Mouse (Mus musculus) left cerebral cortex, postnatal 14 days (tissue): ENCODE data around the gene Fyn. TPM values are rescaled to one million over a fixed set of nuclear protein-coding genes. Genes with fewer than 3 reads are reported as not detected.

Experiments used
- DNase-seq, 2 experiments: peaks; one replicate each; pipeline ENCODE4 v3.0.0; 2021 to 2022; ENCODE audit warnings: low spot score in 2 of 2, mixed read lengths in 1 of 2
- intact Hi-C: fragments of 180-260 bp; cut with DNase I; formaldehyde crosslinking; loops from one replicate; pipeline ENCODE4 v1.15.1; 2025
- total RNA-seq, 2 experiments: library from RNA; stranded (reverse); gene quantifications; 2 replicates each; pipeline ENCODE4 v1.2.3; 2021

Fyn gene
- total RNA-seq, 2 experiments from 2014 or later: 163 to 176 TPM

GRCm38 (mm10) chr10:39371991-39372390, 3.3 kb downstream of the Fyn start:
- no peak for DNase-seq
- intact Hi-C loops: loop anchor here (5.0 kb wide), 3 partner anchors 50 to 145 kb away; no protein-coding TSS in a partner anchor

DNA sequence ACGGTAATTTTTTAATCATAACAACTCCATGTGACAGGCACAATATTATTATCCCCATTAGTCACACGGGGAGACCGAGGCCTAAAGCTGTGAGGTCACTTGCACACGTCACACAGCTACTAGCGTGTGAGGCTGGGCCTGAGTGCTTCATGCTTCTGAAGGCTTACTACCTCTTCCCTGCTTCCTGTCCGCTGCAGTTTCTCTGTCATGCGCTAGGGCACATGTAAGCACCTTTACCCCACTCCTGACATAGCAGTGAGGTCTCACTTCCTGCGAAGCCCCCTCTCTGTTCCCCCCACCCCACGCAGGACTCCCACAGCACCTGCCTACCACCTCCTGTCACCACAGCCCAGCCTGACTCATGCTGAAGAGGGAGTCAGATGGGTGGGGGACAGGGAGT, 8.0 kb downstream of the Fyn start:
- intact Hi-C loops: no loop called here

DNA sequence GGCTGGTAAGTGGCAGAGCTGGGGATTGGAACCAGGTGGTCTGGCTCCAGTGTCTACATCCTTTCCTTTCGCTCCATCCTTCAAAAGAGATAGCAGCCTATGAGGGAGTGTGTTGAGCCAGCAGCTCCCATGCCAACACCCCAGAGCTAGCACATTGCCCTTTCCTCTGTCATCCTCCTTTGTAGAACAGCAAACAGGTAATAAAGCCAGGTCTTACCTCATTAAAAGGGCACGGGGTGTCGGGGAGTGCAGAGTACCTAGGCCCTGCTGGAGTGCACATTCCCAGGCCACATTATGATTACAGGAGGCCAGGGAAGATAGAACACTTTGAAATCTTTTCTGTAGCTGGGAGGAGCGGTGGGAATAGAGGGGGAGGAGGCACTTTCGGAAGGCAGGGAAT, 8.6 kb downstream of the Fyn start:
- intact Hi-C loops: no loop called here
- DNase-seq: no peak

More for the DNA sequence above, 8.0 kb downstream of the Fyn start:
- no peak for DNase-seq

DNA sequence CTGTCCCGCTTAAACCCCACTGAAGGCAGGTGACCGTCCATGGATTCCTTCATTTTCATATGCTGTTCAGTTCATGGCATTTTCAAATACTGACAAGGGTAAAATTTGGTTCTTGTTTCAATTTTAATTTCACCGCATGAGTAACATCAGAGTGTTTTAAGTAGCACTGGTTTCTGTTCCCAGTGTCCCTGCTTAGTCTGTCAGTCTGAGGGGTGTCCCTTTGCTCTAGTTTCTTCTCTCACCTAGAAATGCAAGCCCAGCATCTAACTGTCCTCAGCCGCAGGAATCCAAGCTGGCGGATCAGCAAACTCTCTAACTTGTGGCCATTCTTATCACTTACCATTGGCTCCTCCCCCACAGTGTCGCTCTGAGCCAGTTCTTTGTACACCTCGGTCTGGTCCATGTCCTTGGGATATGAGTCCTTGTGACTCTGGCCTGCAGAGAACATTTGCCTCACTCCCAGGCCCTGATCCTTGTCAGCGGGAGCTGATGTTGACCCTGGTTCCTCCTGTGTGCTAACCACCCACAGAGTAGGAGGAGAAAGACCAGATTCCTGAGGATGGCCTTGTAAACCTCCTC, 9.5 kb downstream of the Fyn start:
- intact Hi-C loops: no loop called here
- no peak for DNase-seq

GRCm38 (mm10) chr10:39379287-39379686, 10.6 kb downstream of the Fyn start:
- no peak for DNase-seq
- intact Hi-C loops: no loop called here

DNA sequence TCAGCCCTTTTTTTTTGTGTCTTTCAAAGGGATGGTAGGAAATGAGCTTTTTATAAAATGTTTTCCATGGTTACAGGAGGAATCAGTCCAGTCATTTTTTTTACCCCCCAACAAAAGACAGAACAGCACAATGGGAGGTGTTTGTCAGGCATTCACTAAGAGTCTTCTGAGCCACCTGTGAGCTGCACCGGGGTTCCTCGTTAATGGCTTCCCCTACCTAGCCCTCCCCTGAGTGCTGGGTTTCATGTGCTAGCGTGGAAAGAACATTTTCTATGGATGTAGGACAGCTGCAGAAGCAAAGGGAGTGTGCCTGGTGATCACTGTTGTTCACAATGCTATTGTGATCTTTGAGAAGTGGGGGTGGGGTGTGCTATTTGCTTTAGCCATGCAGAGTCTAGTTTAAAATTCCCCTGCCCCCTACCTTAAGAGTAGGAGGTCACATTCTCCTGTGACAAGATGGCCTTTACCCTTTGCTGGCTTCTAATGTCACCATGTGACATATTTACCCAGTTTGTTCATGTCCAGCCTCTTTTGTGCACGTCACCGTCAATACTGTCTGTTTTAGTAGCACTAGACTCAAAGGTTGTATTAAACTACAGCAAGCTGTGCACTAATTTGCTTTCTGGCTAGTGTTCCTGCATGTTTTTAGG, 11.2 kb downstream of the Fyn start:
- intact Hi-C loops: no loop called here
- no peak for DNase-seq

- intact Hi-C loops: no loop called here
These were observed 16.6 kb downstream of the Fyn start for GRCm38 (mm10) chr10:39385259-39385658.

GRCm38 (mm10) chr10:39386203-39386602, 17.5 kb downstream of the Fyn start:
- intact Hi-C loops: no loop called here
- no peak for DNase-seq

More at GRCm38 (mm10) chr10:39385259-39385658, 16.6 kb downstream of the Fyn start:
- DNase-seq: no peak

DNA sequence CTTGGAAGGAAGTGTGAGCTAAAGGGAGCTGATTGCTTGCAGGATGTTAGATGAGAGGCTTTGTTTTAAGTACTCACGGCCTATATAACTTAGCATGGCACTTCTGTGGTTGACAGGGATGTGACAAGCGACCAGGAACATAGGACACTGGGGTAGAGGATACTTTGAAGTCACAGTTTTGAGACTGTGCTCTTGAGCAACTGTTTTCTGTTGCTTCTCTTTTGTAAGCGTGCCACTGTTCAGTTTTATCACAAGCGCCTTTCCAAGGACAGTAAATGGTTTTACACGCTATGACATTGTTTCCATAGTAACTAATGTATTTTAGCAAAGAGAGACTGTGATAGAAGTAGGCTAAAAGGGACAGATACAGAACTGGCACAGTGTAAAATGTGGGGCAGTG, 18.4 kb downstream of the Fyn start:
- DNase-seq: peak in 1 of 2 experiments; percentile 45
- intact Hi-C loops: no loop called here

DNA sequence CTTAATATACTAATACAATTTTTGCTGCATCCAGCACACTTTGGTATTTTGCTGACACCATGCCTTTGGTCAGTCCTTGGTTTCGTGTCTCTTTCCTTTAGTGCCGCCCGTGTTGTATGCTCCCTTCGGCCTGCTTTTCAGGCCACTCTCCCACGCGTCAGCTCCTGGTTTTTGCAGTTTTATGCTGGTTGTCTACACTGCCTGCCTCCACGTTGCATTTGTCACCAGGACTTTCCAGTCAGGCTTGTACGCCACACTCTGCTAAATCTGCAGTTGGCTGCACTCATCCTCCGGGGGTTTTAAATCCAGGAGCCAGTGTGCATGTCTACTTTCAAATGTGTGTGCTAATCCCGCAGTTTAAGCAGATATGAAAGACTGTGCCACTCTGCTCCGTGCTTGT, 18.9 kb downstream of the Fyn start:
- DNase-seq: no peak
- intact Hi-C loops: no loop called here

- intact Hi-C loops: no loop called here
- no peak for DNase-seq
These were observed 19.5 kb downstream of the Fyn start for GRCm38 (mm10) chr10:39388144-39388543.

GRCm38 (mm10) chr10:39389451-39389891, 20.8 kb downstream of the Fyn start:
- peak; percentile 44 to 65 for DNase-seq

GRCm38 (mm10) chr10:39390541-39390940, 21.9 kb downstream of the Fyn start:
- no peak for DNase-seq
- intact Hi-C loops: no loop called here

More at GRCm38 (mm10) chr10:39389451-39389891, 20.8 kb downstream of the Fyn start:
- intact Hi-C loops: no loop called here

DNA sequence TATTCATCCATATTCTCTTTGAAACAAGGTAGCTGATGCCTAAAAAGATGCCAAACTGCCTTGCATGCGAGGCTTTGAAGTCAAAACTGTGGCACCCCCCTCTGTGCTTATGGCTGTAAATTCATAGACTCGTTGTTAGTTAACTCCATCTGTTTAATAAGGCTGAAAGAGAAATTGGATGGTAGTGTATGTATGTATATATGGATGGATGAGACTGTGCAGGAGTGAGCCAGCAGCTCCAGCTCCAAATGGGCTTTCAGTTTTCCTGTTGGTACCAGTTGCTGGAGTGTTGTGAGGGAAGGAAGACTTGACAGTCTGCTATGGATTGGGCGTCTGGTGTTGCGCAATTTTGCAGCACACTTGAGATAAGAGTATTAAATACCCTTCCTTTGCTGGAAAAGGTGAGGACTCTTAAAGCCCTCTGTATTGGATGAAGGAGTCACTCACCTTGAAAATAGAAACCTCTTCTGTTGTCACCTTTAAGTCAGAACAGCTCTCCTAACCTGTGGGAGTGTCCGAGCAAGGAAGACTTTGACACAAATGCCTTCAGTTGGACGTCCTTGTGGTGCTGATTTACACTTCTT, 24.3 kb downstream of the Fyn start:
- intact Hi-C loops: no loop called here
- no peak for DNase-seq

GRCm38 (mm10) chr10:39395544-39395943, 26.9 kb downstream of the Fyn start:
- DNase-seq: no peak
- intact Hi-C loops: no loop called here

- DNase-seq: no peak
- intact Hi-C loops: no loop called here
These were observed 30.3 kb downstream of the Fyn start for GRCm38 (mm10) chr10:39398924-39399323.

- DNase-seq: no peak
- intact Hi-C loops: no loop called here
These were observed 31.5 kb downstream of the Fyn start for GRCm38 (mm10) chr10:39400155-39400554.

DNA sequence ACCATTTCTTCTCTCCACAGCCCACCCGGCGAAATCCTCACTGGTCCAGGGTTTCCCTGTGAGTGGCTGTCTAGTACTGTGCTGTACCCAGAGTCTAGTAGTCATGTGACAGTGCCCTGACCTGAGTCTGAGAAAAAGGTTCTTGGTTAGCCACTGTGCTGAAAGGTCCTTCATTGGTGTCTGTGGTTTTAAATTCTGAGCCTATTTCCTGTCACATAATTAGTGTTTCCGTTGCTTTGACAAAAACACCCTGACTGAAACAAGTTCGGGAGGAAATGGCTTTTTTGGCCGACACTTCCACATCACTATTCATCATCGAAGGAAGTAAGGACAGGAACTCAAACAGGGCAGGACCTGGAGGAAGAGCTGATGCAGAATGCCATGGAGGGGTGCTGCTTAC, 33.8 kb downstream of the Fyn start:
- DNase-seq: no peak
- intact Hi-C loops: no loop called here

DNA sequence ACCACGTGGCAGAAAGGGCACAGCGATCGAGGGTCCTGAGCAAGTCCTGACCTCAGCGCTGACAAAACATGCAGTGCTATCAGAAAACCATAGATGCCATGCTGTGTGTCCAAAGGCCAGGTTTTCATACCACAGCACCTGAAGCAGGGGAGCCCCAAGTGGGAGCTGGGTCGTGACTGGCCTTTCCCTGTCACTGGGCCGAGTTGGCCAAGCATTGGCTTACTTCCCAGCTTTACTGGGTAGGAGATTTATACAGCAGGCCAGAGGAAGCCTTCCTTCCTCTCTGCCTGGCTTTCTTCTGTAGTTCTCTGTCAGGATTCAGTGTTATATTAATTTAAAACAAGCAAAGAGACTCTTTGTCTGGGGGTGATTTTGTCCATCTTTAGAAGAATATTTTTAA, 35.1 kb downstream of the Fyn start:
- no peak for DNase-seq
- intact Hi-C loops: no loop called here

DNA sequence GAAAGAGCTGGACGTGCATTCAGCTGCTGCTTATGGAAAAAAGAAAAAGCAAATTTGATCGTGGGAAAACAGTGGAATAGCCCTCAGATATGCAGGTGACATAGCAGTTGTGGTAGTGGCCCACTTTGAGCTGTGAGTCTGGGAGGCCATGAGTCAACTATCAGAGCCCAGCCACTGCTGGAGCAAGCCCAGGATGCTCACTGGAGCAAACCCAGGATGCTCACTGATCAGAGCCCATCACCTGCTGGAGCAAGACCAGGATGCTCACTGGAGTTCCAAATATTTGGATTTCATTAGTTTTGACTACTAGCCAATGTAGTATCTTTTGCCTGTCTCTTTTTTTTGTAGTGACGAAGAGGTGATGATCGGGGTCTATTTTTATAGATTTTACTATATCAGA, 35.5 kb downstream of the Fyn start:
- intact Hi-C loops: no loop called here
- DNase-seq: no peak
